Mouse (Mus musculus): ENCODE data around the gene Tshz3. TPM values are rescaled to one million over a fixed set of nuclear protein-coding genes. Genes with fewer than 3 reads are reported as not detected.

Gene Tshz3
- total RNA-seq, 2 experiments from 2014 or later, result 43.0 to 54.7 TPM

DNA sequence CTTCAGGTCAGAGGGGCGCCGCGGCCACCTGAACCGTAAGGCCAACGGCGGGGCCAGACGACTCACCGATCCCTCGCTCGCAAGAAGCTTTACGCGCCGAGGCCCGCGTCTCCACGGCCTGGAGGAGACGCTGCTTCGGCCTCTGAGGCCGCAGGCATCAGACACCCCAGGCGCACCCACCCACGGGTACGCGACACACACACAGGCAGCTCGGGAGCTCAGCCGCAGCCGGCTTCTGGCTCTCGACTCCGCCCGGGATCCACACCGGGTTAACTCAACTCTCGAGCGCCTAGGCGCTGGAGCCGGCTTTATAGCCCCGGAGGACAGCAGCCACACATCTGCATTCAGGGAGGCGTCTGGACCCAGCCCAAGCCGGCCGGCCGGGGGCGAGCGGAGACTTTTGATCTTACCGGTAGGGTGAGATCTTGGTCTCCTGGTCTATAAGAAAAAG is 2.1 kb upstream of the Tshz3 start:
- intact Hi-C loops (cut with DNase I), result loop anchor here (5.0 to 10.0 kb wide), 5 partner anchors 364 to 791 kb away; no protein-coding TSS in a partner anchor
- peak; percentile 61 to 72 for DNase-seq (ENCODE audit: low spot score in 2 of 2)

DNA sequence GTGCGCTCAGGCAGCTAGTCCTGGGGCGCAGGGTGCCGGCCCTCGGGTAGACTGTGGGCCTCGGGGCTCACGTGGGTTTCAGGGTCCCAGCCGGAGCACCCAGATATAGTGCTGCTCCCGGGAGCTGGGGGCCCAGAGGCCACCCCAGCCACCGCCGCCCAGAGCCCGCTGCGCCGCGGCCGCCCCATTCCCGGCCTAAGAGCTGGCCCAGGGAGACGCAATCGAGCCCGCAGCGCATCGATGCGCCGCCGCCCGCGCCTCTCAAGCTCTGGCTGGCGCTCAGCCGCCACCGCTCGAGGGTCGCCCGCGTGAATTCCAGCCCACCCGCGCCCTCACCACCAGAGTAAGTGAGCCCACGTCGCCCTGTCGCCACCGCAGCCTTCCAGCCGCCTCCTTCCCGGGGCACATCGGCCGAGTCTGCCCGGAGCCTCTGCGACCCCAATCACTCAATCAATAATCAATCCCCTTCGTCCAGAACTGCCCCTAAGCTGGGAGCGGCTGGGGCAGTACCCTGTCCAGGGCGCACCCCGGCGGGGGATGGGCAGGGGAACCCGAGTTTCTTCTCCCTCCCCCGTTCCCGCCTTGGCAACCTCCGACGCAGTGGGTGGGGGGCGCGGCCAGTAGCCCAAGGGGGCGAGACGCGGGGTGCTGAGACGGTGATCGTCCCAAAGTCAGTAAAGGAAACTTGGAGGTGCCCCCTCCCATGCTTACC is 1.4 kb upstream of the Tshz3 start:
- peak; percentile 70 to 78 for DNase-seq (ENCODE audit: low spot score in 2 of 2)

GRCm38 (mm10) chr7:36697118-36697855 is 631 bp upstream of the Tshz3 start:
- intact Hi-C loops (cut with DNase I), result loop anchor here (5.0 to 10.0 kb wide), 5 partner anchors 365 to 792 kb away; no protein-coding TSS in a partner anchor

More for the DNA sequence above, 1.4 kb upstream of the Tshz3 start:
- intact Hi-C loops (cut with DNase I), result loop anchor here (5.0 to 10.0 kb wide), 5 partner anchors 364 to 792 kb away; no protein-coding TSS in a partner anchor

DNA sequence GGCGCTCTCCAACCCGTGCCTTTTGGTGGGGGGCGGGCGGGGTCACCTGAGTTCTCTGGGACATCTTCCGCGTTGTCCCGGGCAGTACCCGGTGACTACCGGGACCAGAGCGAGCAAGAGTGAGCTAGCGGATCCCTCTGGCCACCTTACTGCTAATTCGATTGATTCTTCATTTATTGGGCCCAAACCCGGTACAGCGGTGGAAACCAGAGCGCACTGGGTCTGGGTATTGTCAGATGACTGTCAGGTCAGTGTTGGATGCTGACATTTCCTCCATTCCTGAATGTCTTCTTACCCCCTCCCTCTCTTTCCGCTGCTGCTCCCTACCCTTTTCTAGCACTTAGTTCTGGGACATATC is 650 bp downstream of the Tshz3 start:
- intact Hi-C loops (cut with DNase I), result loop anchor here (5.0 to 10.0 kb wide), 5 partner anchors 366 to 794 kb away; no protein-coding TSS in a partner anchor
- no peak for DNase-seq (ENCODE audit: low spot score in 2 of 2)

More at GRCm38 (mm10) chr7:36697118-36697855, 631 bp upstream of the Tshz3 start:
- peak; percentile 64 to 70 for DNase-seq (ENCODE audit: low spot score in 2 of 2)

DNA sequence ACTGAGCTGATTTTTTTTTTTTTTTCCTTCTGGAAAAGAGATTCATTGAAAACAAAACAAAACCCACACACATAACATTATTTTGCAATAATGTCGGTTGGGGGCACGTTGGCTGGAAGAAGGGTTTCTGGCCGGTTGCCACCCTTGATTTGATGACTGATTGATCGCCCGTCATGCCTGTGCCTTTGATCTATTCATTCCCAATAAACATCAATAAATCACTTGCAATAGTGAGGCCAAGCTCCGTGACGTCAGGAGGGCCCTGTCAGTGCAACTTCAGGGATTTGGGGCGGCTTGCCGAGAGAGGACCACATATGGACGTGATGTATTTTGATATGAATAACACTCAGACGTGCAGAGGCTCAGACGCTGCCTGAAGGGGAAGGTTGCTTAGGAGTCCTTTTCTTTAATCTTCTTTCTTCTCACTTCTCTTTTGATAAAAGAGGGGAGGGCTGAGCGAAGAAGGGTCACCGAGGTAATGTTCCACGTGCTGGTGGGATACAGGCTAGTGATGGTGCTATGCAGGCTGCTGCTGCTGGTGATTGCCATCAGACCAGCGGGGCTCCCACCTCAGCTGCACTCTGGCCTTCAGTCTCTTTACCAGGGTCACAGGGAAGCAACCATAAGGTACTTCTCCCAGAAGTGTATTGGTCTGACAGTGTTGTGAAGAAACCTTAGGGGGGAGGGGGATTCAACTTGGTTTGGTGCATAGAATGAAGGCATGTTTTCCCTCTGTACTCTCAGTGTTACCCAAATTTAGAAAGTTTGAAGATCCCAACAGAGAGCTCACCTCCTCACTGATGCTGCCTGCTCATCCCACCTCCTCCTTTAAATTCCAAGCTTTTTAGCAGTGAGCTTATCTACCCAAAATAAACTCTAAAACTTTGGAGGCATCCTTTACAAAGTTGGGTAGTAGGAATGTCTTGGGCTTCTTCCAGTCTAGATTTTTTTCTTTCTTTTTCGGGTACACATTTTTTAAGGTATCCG is 1.4 kb downstream of the Tshz3 start:
- intact Hi-C loops (cut with DNase I), result loop anchor here (5.0 to 10.0 kb wide), 5 partner anchors 367 to 794 kb away; no protein-coding TSS in a partner anchor

GRCm38 (mm10) chr7:36706636-36707035 is 8.7 kb downstream of the Tshz3 start:
- intact Hi-C loops (cut with DNase I), result no loop called here
- DNase-seq (ENCODE audit: low spot score in 2 of 2), result no peak

More for the DNA sequence above, 1.4 kb downstream of the Tshz3 start:
- DNase-seq (ENCODE audit: low spot score in 2 of 2), result no peak

DNA sequence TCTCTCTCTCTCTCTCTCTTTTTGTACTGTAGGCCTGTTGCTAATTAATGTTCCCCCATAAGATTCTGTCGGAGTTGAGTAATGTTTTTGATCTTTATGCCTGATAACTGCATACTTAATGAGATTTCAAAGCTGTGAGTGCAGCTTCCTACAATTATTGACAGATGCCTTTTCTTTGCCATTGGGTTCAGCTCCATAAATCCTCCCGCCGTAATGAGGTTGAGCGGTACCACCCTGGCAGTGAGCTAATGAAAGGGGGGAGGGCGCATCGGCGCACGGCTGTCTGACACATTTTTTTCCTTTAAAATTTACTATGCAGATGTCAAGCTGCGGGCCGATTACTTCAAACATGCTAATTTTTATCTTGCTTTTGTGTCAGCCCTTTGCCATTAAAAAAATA is 9.3 kb downstream of the Tshz3 start:
- no peak for DNase-seq (ENCODE audit: low spot score in 2 of 2)
- intact Hi-C loops (cut with DNase I), result no loop called here

- intact Hi-C loops (cut with DNase I), result no loop called here
- no peak for DNase-seq (ENCODE audit: low spot score in 2 of 2)
Observed at GRCm38 (mm10) chr7:36707681-36708350, 9.9 kb downstream of the Tshz3 start.

DNA sequence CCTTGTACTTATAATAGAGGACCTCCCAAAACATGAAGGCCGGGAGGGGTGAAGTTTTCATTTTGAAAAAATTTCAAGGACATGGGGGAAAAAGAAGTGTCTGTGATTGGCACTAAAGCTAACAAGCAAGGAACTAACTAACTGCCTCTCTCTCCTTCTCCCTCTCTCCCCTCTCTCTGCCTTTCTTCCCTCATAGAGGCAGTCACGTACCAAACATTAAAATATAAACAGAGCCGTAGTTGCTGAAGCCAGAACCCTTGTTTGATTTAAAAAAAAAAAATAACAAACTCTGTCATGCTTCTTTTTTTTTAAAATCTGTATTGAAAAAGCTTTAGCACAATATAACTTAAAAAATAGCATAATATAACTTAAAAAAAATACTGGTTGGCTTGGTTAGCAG is 10.9 kb downstream of the Tshz3 start:
- intact Hi-C loops (cut with DNase I), result no loop called here
- DNase-seq (ENCODE audit: low spot score in 2 of 2), result no peak

DNA sequence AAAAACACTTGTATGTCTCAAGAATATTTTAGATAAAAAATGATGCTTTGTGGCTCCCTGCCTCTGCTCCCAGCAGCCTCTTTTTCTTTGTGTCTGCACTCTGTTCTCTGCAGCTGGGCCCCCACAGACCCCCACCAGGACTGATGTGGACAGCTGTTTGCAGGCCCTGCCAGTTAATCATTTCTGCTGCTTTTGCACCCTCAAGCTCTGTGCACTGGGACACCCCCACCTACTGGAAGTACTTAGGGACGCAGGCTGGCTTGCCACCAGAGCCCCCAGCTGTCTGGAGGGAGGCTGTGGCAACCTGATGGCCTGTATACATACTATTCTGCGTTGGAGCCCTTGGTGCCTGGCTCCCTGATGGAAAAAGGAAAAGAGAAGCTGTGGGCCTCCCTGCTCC is 11.3 kb downstream of the Tshz3 start:
- no peak for DNase-seq (ENCODE audit: low spot score in 2 of 2)
- intact Hi-C loops (cut with DNase I), result no loop called here

- no peak for DNase-seq (ENCODE audit: low spot score in 2 of 2)
- intact Hi-C loops (cut with DNase I), result no loop called here
Observed at GRCm38 (mm10) chr7:36709974-36710373, 12.1 kb downstream of the Tshz3 start.

- no peak for DNase-seq (ENCODE audit: low spot score in 2 of 2)
- intact Hi-C loops (cut with DNase I), result no loop called here
Observed at GRCm38 (mm10) chr7:36710387-36710786, 12.5 kb downstream of the Tshz3 start.

DNA sequence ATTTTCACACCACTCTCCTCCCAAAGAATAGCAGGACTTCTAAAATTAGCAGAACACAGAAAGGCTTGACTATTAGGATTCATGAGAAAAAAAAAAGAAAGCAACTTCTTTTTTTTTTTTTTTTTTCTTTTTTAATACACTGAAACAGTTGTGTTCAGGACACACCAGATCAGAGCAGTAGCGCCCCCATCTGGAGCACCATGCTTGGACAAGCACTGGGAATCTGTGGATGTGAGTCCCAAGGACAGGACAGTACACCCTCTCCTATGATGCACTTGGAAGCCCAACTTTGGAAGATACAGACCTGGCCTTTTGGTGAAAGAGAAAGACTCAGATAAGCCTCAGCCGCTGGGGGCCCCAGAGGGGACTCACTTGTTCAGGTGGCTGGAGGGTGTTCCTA is 13.8 kb downstream of the Tshz3 start:
- DNase-seq (ENCODE audit: low spot score in 2 of 2), result no peak
- intact Hi-C loops (cut with DNase I), result no loop called here

- intact Hi-C loops (cut with DNase I), result no loop called here
- no peak for DNase-seq (ENCODE audit: low spot score in 2 of 2)
Observed at GRCm38 (mm10) chr7:36714323-36714722, 16.4 kb downstream of the Tshz3 start.

GRCm38 (mm10) chr7:36717192-36717591 is 19.3 kb downstream of the Tshz3 start:
- no peak for DNase-seq (ENCODE audit: low spot score in 2 of 2)
- intact Hi-C loops (cut with DNase I), result no loop called here

DNA sequence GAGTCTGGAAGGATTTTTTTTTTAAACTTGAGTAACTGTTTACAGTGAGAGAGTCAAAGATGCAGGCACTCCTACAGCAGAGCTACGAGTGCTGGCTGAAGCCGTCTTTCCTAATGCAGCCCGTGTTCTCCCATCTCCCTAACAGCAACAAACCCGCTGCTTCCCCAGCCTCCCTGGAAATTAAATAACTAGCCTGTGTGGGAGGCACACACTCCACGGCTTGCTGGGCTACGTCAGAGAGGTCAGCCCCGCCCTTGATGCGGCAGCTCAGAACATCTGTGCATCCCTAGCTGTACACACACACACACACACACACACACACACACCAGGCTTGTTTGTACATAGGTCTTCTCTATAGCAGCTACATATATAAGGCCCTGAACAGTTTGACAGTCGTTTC is 22.9 kb downstream of the Tshz3 start:
- intact Hi-C loops (cut with DNase I), result no loop called here
- DNase-seq (ENCODE audit: low spot score in 2 of 2), result no peak

DNA sequence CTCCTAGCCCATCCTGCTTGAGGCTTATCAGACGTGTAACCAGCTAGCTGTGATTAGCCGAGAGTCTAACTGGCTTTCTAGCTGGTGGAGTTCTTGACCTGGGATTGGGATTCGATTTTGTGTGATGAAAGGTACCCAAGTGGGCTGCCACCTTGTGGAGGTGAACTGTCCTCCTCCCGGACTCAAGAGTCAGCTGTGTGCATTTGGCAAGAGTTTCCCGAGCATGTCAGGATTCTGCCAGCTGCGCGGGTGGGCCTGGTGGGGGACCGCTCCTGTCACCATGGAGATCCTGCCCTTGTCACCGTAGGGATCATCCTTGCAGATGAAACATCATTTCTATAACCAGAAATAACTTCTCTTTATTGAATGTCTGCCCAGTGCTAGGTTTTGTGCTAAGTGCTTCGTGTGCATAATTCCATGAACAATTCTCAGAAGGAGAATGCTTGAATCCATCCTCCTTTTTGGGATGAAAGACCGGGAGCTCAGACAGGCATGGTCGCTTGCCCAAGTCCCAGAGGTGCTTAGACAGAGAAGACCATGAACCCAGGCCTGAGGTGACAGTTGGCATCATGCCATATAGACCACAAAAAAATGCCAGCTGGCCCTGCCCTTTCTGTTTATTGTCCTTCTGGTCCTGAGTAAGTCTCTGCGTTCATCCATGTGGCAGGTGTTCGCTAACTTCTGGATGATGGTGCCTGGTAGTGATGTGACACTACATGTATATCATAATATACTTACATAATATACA is 38.6 kb downstream of the Tshz3 start:
- intact Hi-C loops (cut with DNase I), result no loop called here
- no peak for DNase-seq (ENCODE audit: low spot score in 2 of 2)

DNA sequence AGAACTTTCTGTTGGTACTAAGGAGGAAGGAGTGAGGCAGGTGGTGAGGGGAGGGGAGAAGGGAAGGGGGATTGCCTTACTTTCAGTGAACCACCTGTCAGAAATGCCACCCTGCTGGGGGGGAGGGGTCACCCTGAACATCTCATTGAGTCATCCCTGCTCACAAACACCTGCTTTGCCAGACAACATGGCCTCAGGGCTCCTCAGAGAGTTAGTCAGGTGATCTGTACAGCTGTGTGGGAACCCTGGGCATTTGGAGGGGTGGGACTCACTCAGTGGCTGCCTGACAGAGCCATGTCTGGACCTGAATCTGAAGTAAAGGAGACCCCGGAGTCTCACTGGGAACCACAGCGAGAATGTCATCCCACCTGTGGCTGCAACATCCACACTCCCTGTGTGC is 53.6 kb downstream of the Tshz3 start:
- intact Hi-C loops (cut with DNase I), result no loop called here

More for the DNA sequence above, 53.6 kb downstream of the Tshz3 start:
- DNase-seq (ENCODE audit: low spot score in 2 of 2), result no peak
